Mouse (Mus musculus): Measurements from ENCODE around the gene Nfx1. TPM values are rescaled to one million over a fixed set of nuclear protein-coding genes. Genes with fewer than 3 reads are reported as not detected.

Nfx1 gene
- polyA plus RNA-seq, 1 experiment from 2014 or later, result 104 TPM

DNA sequence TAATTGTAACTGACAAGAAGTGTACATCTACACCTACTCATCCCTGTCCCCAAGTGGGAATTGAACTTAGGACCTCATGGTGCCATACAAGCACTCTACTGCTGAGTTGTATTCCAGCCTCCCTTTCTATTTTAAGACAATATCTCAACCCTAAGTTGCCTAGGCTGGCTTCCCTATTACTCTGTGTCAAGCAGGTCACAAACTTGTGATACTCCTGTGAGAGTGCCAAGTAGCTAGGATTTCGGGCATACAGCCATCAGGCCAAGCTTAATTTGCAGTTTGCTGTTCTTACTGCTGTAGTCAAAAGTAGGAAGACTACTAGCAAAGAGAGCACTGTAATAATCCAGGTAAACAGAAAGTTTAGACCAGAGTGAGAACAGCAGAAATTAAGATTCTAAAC lies 13.0 kb downstream of the Nfx1 start:
- no peak overlapping the region for H3K27ac ChIP-seq
- WGBS, result 90% methylated on average over 1 of the region's 1 CpGs

DNA sequence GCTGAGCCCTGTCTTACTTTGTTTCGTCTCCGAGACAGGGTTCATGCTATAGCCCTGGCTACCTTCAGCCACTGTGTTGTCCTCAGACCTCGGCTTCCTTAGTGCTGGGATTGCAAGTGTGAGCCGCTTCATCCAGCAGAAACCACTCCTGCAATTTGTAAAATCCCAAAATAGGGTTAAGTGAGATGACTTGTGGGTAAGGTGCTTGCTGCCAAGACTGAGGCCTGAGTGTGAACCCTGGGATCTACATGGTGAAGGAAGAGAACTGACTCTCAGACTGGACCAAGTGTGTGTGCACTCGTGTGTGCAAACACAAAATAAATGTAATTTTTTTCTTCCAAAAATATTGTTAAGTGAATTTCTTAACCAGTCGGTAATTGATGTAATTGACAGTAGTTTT lies 18.9 kb downstream of the Nfx1 start:
- WGBS, result 86% methylated on average over 6 of the region's 6 CpGs
- H3K36me3 ChIP-seq (replicated peaks), result peaks cover 89% of the 10 kb centered on the region
- ATAC-seq (ENCODE audit: low FRiP score), result no peak

More for the DNA sequence above, 13.0 kb downstream of the Nfx1 start:
- peaks cover 77% of the 10 kb centered on the region for H3K36me3 ChIP-seq (replicated peaks)
- H3K4me3 ChIP-seq (replicated peaks), result no peak overlapping the region
- no peaks in the 10 kb centered on the region for H3K27me3 ChIP-seq
- H3K4me1 ChIP-seq, result no peaks in the 10 kb centered on the region
- no peak overlapping the region for H3K4me2 ChIP-seq
- no peak overlapping the region for H3K9ac ChIP-seq
- H3K9me3 ChIP-seq, result no peaks in the 10 kb centered on the region
- no peak for ATAC-seq (ENCODE audit: low FRiP score)

DNA sequence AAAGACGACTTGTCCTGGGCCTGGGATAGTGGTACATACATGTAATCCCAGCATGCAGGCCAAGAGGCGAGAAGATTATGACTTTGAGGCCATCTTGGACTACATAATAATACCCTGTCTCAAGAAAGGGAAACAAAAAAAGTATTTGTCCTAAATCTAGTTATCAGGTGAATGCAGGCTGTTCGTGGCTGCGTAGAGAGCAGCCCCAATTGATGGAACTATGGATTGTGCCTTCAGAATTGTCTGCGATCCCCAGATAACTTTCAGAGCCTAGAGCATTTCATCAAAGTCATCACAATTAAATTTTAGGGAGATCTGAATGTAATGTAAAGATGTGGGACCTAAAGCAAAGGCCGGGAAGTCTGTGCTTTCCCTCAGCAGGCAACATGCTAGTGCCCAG lies 25.6 kb downstream of the Nfx1 start:
- no peak overlapping the region for H3K27ac ChIP-seq
- no peaks in the 10 kb centered on the region for H3K27me3 ChIP-seq
- H3K9me3 ChIP-seq, result no peaks in the 10 kb centered on the region
- 96% methylated on average over 6 of the region's 6 CpGs for WGBS
- no peak overlapping the region for H3K9ac ChIP-seq
- ATAC-seq (ENCODE audit: low FRiP score), result no peak
- peaks cover 92% of the 10 kb centered on the region for H3K36me3 ChIP-seq (replicated peaks)
- no peaks in the 10 kb centered on the region for H3K4me1 ChIP-seq
- H3K4me2 ChIP-seq, result no peak overlapping the region
- H3K4me3 ChIP-seq (replicated peaks), result no peak overlapping the region

More for the DNA sequence above, 18.9 kb downstream of the Nfx1 start:
- H3K9ac ChIP-seq, result no peak overlapping the region
- H3K27me3 ChIP-seq, result no peaks in the 10 kb centered on the region
- H3K9me3 ChIP-seq, result no peaks in the 10 kb centered on the region
- H3K4me2 ChIP-seq, result no peak overlapping the region
- no peaks in the 10 kb centered on the region for H3K4me1 ChIP-seq
- H3K27ac ChIP-seq, result no peak overlapping the region
- no peak overlapping the region for H3K4me3 ChIP-seq (replicated peaks)

DNA sequence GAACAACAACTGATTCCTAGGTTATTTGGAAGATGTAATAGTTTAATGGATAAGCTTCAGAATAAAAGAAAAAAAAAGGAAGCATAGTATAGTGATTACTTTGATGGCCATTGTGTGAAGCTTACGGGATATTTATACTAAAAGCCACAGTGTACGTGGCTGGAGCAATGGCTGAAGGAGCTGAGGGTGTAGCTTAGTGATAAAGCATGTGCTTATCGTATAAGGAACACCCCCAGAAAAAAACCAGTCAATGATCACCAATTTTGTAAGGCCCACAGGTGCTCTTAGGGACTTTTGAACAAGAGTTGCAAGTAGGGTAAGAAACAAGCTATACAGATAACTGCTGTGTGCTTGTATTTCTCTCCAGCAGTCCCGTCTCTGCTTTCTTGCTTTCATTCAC lies 27.2 kb downstream of the Nfx1 start:
- Histone ChIP-seq H3K27ac (no peak overlapping the region), H3K4me3 (replicated peaks) (no peak overlapping the region), H3K4me2 (no peak overlapping the region), H3K36me3 (replicated peaks) (peaks cover 92% of the 10 kb centered on the region), H3K4me1 (no peaks in the 10 kb centered on the region), H3K9ac (no peak overlapping the region), H3K27me3 (no peaks in the 10 kb centered on the region), H3K9me3 (no peaks in the 10 kb centered on the region)
- no peak for ATAC-seq (ENCODE audit: low FRiP score)
- WGBS, result 98% methylated on average over 4 of the region's 4 CpGs

DNA sequence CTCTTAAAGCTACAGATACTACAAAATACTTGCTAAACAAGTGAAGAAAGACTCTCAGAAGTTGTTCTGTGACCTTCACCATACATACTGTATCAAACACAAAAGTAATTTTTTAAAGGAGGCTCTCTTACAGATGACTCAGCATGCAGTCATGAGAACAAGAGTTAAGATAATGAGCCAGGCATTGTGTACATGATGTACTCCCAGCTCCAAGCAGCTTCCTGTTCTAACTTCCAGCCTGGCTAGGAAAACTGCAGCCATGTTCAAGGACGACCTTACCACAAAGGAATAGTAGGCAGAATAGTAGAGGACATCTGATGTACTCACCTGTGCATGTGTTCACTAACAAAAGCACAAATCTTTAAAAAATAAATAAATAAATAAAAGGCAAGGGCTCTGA lies 29.6 kb downstream of the Nfx1 start:
- 76% methylated on average over 1 of the region's 1 CpGs for WGBS
- H3K4me3 ChIP-seq (replicated peaks), result no peak overlapping the region
- H3K4me2 ChIP-seq, result no peak overlapping the region
- ATAC-seq (ENCODE audit: low FRiP score), result no peak
- no peaks in the 10 kb centered on the region for H3K4me1 ChIP-seq
- H3K36me3 ChIP-seq (replicated peaks), result peaks cover 95% of the 10 kb centered on the region
- H3K9me3 ChIP-seq, result no peaks in the 10 kb centered on the region
- H3K27ac ChIP-seq, result no peak overlapping the region
- no peak overlapping the region for H3K9ac ChIP-seq
- H3K27me3 ChIP-seq, result no peaks in the 10 kb centered on the region

DNA sequence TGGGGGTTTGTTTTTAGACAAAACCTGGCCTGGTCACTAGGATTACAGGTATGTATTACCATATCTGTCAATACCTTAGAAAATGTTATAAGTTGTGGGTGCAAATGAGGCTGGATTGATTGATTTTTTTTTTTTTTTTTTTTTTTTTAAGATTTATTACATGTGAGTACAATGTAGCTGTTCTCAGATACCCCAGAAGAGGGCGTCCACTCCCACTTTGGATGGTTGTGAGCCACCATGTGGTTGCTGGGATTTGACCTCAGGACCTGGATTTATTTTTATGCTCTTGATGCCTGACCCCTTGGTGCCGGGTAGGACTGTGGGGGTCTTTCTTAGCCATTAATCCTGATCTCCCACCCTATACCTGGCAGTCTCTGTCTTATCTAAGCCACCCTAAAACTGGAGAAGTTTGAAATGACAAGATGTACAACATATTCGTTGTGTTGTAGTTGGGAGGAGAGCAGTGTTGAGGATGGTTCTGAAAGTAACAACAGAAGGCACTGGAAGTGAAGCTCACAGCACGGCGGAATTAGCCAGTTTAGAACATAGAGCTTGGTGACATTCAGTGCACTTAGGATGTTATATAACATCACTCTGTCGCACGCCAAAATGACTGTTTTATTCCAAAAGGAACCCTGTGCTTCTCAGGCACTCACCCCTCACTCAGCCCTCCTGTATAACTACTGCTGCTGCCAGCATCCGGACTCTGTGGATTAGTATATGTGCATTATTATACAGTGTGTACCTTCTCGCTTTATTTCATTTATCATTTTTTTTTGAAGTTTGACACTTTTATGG lies 30.3 kb downstream of the Nfx1 start:
- Histone ChIP-seq H3K36me3 (replicated peaks) (peaks cover 90% of the 10 kb centered on the region), H3K27me3 (no peaks in the 10 kb centered on the region), H3K9me3 (no peaks in the 10 kb centered on the region), H3K4me1 (no peaks in the 10 kb centered on the region), H3K4me3 (replicated peaks) (no peak overlapping the region), H3K27ac (no peak overlapping the region), H3K4me2 (no peak overlapping the region), H3K9ac (no peak overlapping the region)
- no peak for ATAC-seq (ENCODE audit: low FRiP score)
- 91% methylated on average over 9 of the region's 9 CpGs for WGBS

DNA sequence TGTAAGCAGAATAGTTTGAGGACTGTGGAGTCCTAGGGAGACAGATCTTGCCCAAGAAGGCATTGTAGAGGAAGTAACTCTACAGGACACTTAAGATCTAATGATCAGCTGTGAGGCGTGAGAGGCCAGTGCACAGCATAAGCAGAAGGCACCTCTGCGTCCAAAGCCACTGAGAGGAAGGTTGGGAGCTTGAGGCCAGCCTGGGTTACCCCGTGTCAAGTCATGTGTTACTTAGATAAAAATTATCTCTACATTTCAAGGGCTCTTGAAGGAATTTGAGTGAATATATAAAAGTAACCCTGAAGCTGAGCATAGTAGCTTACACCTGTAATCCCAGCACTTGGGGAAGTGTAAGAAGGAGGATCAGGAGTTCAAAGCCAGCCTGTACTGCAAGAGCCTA lies 42.6 kb downstream of the Nfx1 start:
- no peak overlapping the region for H3K4me3 ChIP-seq (replicated peaks)
- H3K4me2 ChIP-seq, result no peak overlapping the region
- no peaks in the 10 kb centered on the region for H3K27me3 ChIP-seq
- no peak for ATAC-seq (ENCODE audit: low FRiP score)
- H3K9me3 ChIP-seq, result no peaks in the 10 kb centered on the region
- peaks cover 76% of the 10 kb centered on the region for H3K36me3 ChIP-seq (replicated peaks)
- WGBS, result 92% methylated on average over 3 of the region's 3 CpGs
- H3K9ac ChIP-seq, result no peak overlapping the region
- H3K27ac ChIP-seq, result no peak overlapping the region
- H3K4me1 ChIP-seq, result no peaks in the 10 kb centered on the region

DNA sequence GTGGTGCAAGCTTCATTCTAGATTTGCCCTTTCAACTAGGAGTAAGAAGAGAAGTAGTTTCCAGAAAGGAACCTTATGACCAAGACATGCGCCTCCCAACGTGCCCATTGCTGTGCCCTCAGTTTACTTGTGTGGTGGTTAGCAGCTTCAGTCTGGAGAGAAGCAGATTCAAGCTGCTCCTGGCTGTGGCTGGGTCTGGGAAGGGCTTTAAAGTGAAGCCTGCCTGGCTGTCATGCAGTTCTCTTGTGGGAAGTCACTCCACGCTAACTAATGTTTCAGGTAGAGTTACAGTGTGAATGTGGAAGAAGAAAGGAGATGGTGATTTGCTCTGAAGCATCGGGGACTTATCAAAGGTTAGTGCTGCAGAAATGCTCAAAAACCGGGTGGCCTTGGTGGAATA lies 45.1 kb downstream of the Nfx1 start:
- Histone ChIP-seq H3K9me3 (no peaks in the 10 kb centered on the region), H3K4me2 (no peak overlapping the region), H3K4me3 (replicated peaks) (no peak overlapping the region), H3K36me3 (replicated peaks) (peaks cover 63% of the 10 kb centered on the region), H3K4me1 (no peaks in the 10 kb centered on the region), H3K27me3 (no peaks in the 10 kb centered on the region), H3K27ac (no peak overlapping the region), H3K9ac (no peak overlapping the region)
- ATAC-seq (ENCODE audit: low FRiP score), result no peak
- WGBS, result 94% methylated on average over 5 of the region's 5 CpGs

DNA sequence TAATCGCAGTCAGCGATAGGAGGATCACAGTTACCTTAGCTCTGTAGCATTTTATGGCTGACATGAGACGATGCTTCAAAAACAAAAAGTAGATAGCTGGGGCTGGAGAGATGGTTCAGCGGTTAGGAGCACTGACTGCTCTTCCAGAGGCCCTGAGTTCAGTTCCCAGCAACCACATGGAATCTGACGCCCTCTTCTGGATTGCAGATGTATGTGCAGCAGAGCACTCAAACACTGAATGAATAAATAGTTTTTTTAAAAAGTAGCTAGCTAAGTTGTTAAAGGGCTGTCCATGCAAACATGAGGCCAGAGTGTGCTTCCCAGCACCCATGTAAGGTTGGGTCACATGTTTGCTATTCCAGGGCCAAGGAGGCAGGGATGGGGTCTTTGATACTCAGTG lies 50.4 kb downstream of the Nfx1 start:
- Histone ChIP-seq H3K9me3 (no peaks in the 10 kb centered on the region), H3K4me3 (replicated peaks) (no peak overlapping the region), H3K4me1 (no peaks in the 10 kb centered on the region), H3K36me3 (replicated peaks) (peaks cover 57% of the 10 kb centered on the region), H3K27me3 (no peaks in the 10 kb centered on the region), H3K4me2 (no peak overlapping the region), H3K9ac (no peak overlapping the region), H3K27ac (no peak overlapping the region)
- 89% methylated on average over 5 of the region's 5 CpGs for WGBS
- no peak for ATAC-seq (ENCODE audit: low FRiP score)

DNA sequence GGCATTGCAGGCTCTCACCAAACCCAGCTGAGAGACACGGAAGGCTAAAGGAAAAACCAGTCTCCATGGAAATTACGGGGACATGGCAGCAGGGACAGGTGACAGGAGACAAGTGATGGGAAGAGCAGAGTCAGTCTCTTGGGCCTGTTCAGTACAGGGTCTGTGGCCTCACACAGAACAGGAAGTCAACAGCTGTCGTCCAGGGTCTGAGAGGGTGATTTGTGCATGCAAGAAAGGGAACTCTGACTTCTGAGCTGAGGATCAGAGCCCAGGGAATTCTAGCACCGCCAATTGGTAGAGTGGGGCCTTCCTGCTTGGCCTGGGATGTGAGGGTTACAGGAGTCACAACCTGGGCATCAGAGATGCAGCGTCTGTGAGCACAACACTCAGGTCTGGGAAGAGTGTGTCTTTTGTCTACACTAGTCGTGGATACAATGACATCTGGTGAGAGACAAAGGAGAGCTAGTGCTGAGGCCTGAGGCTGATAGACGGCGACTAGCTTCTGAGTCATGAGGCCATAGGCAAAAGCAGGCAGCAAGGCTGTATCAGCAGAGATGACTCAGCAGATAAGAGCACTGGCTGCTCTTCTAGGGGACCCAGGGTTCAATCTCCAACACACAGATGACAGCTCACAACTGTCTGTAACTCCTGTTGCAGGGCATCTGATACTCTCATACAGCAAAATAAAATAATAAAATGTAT lies 55.5 kb downstream of the Nfx1 start:
- H3K9ac ChIP-seq, result no peak overlapping the region
- no peak for ATAC-seq (ENCODE audit: low FRiP score)
- H3K4me3 ChIP-seq (replicated peaks), result no peak overlapping the region
- no peaks in the 10 kb centered on the region for H3K4me1 ChIP-seq
- no peaks in the 10 kb centered on the region for H3K27me3 ChIP-seq
- peaks cover 50% of the 10 kb centered on the region for H3K36me3 ChIP-seq (replicated peaks)
- WGBS, result 66% methylated on average over 8 of the region's 8 CpGs
- no peak overlapping the region for H3K27ac ChIP-seq
- no peaks in the 10 kb centered on the region for H3K9me3 ChIP-seq
- H3K4me2 ChIP-seq, result no peak overlapping the region

DNA sequence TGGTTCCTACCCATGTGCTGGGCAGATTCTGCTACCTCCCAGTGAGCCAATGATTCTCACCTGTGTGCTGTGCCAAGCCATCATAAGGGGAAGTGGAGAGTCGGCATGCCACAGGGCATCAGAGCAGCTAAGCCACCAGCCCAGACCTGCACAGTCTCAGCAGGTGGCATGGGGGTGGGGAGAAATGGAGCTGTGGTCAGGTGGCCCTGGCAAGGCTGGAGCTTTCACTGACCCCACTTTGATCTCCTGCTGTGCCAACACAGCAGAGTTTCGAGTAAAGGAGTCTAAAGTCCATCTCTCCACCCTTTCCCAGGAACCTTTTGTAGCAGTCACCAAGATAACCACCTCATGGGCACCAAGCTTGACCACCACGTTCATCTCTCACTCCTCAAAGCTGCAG lies 57.2 kb downstream of the Nfx1 start:
- no peak overlapping the region for H3K27ac ChIP-seq
- no peaks in the 10 kb centered on the region for H3K4me1 ChIP-seq
- H3K9me3 ChIP-seq, result no peaks in the 10 kb centered on the region
- peaks cover 38% of the 10 kb centered on the region for H3K36me3 ChIP-seq (replicated peaks)
- no peak overlapping the region for H3K4me3 ChIP-seq (replicated peaks)
- ATAC-seq (ENCODE audit: low FRiP score), result no peak
- H3K9ac ChIP-seq, result no peak overlapping the region
- WGBS, result 89% methylated on average over 3 of the region's 3 CpGs
- H3K27me3 ChIP-seq, result no peaks in the 10 kb centered on the region
- H3K4me2 ChIP-seq, result no peak overlapping the region

DNA sequence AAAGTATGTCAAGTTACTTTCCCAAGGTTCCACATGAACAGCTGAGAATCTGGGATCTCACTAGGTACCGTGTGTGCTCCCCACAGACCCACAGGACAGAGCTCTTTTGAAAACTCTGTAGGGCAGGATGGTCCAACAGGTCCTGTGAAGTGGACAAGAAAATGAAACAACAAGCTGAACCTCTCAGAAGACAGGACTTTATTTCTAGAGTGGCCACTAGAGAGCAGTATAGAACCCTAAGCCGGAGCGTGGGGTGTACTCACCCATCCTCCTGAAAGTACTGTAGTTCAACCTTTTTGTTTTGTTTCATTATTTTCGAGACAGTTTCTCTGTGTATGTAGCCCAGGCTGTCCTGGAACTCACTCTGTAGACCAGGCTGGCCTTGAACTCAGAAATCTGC lies 57.6 kb downstream of the Nfx1 start:
- Histone ChIP-seq H3K4me1 (no peaks in the 10 kb centered on the region), H3K27me3 (no peaks in the 10 kb centered on the region), H3K36me3 (replicated peaks) (peaks cover 34% of the 10 kb centered on the region), H3K9me3 (no peaks in the 10 kb centered on the region), H3K4me3 (replicated peaks) (no peak overlapping the region), H3K4me2 (no peak overlapping the region), H3K27ac (no peak overlapping the region), H3K9ac (no peak overlapping the region)
- WGBS, result 88% methylated on average over 4 of the region's 4 CpGs
- ATAC-seq (ENCODE audit: low FRiP score), result no peak

DNA sequence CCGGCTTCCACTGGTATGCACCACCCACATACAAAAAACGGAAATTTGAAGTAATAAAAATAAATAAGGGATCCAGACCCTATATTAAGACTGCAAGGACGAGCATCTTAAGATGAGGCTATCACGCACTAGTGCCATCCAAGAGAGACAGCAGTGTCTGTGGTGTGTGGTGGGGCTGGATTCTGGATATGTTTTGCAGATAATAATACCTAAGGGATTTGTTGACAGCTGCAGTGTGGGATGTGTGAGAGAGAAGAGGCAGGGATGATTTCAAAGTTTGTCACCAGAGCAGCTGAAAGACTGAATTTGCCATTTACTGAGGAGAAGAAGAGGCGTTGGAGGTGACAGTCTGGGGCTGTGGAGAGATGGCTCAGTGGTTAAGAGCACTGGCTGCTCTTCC lies 58.7 kb downstream of the Nfx1 start:
- no peak overlapping the region for H3K9ac ChIP-seq
- H3K27ac ChIP-seq, result no peak overlapping the region
- 85% methylated on average over 5 of the region's 5 CpGs for WGBS
- H3K4me1 ChIP-seq, result no peaks in the 10 kb centered on the region
- no peaks in the 10 kb centered on the region for H3K9me3 ChIP-seq
- H3K36me3 ChIP-seq (replicated peaks), result peaks cover 23% of the 10 kb centered on the region
- H3K4me2 ChIP-seq, result no peak overlapping the region
- ATAC-seq (ENCODE audit: low FRiP score), result no peak
- no peaks in the 10 kb centered on the region for H3K27me3 ChIP-seq
- H3K4me3 ChIP-seq (replicated peaks), result no peak overlapping the region
